Mouse (Mus musculus) forebrain, embryonic 16.5 days (tissue): ENCODE measurements around the gene Cib1. TPM values are rescaled to one million over a fixed set of nuclear protein-coding genes. Genes with fewer than 3 reads are reported as not detected.

ENCODE experiments used
- ATAC-seq: fragments of 200-750 bp; cut with Nextera tagmentation; 2 replicates; pipeline ENCODE4 v1.8.0; 2017; ENCODE audit warnings: mild to moderate bottlenecking, moderate library complexity
- H3K27ac ChIP-seq: fragments of 300-500 bp; sonication (generic); 2 replicates; pipeline ENCODE4 v1.5.1; 2014; ENCODE audit warnings: low read length, control low read depth
- H3K27me3 ChIP-seq: fragments of 300-500 bp; sonication (generic); replicated peaks from 2 replicates; pipeline ENCODE4 v1.6.1; 2014; ENCODE audit warnings: low read length; ENCODE audit not compliant: control insufficient read depth, insufficient read depth
- H3K36me3 ChIP-seq: fragments of 300-500 bp; sonication (generic); 2 replicates; pipeline ENCODE4 v1.6.1; 2014; ENCODE audit not compliant: control insufficient read depth, insufficient read depth
- H3K4me1 ChIP-seq: fragments of 300-500 bp; sonication (generic); replicated peaks from 2 replicates; pipeline ENCODE4 v1.6.1; 2014; ENCODE audit warnings: low read length; ENCODE audit not compliant: control insufficient read depth, insufficient read depth
- H3K4me2 ChIP-seq: fragments of 300-500 bp; sonication (generic); 2 replicates; pipeline ENCODE4 v1.6.1; 2014; ENCODE audit warnings: mild to moderate bottlenecking, low read length, control low read depth
- H3K4me3 ChIP-seq: fragments of 300-500 bp; sonication (generic); replicated peaks from 2 replicates; pipeline ENCODE4 v1.5.1; 2014; ENCODE audit warnings: mild to moderate bottlenecking, low read length, control low read depth
- H3K9ac ChIP-seq: fragments of 300-500 bp; sonication (generic); replicated peaks from 2 replicates; pipeline ENCODE4 v1.6.1; 2014; ENCODE audit warnings: low read depth, low read length, control low read depth
- H3K9me3 ChIP-seq: fragments of 300-500 bp; sonication (generic); 2 replicates; pipeline ENCODE4 v1.6.1; 2016; ENCODE audit warnings: low read length; ENCODE audit not compliant: control insufficient read depth
- WGBS: fragments of 180-500 bp; shearing (Covaris S2); extraction: QIAGEN DNeasy Blood & Tissue Kit; methylation state at CpG from one replicate; pipeline ENCODE4 v1.1.7; 2014; 5-methylcytosine and 5-hydroxymethylcytosine counted together
- polyA plus RNA-seq: library from polyadenylated mRNA; unstranded; fragments of >200 nt; fragmentation: Nextera tagmentation; extraction: Ambion mirVana; gene quantifications from 2 replicates; pipeline ENCODE4 v1.2.1, GENCODE M21; 2015

The Cib1 gene
- polyA plus RNA-seq, 1 experiment from 2014 or later, result 26.5 TPM

GRCm38 (mm10) chr7:80218666-80219065 is 13.9 kb downstream of the Cib1 start:
- H3K36me3 ChIP-seq, result peaks cover 32% of the 10 kb centered on the region
- ATAC-seq, result no peak

DNA sequence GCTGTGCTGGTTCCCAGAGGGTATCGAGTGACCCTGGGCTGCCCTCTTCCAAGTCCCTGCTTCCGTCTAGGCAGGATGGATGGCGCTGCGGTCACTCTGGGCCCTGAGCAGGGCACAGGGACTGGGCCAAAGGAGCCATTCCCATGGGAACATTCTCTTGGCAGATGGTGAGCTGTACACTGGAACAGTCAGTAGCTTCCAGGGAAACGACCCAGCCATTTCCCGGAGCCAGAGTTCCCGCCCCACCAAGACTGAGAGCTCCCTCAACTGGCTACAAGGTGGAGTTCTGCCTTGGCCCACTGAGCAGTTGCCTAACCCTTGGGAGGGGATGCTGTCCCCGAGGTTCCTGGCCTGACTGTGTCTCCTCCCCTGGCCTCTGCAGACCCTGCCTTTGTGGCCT is 16.0 kb downstream of the Cib1 start:
- no peak overlapping the region for H3K27ac ChIP-seq

More at GRCm38 (mm10) chr7:80218666-80219065, 13.9 kb downstream of the Cib1 start:
- Histone ChIP-seq H3K9ac (no peak overlapping the region), H3K4me1 (peaks cover 5% of the 10 kb centered on the region), H3K27ac (no peak overlapping the region), H3K4me3 (no peak overlapping the region), H3K9me3 (no peaks in the 10 kb centered on the region), H3K27me3 (no peaks in the 10 kb centered on the region), H3K4me2 (no peak overlapping the region)
- 97% methylated on average over 9 of the region's 9 CpGs for WGBS

GRCm38 (mm10) chr7:80215398-80215797 is 17.2 kb downstream of the Cib1 start:
- H3K9me3 ChIP-seq, result no peaks in the 10 kb centered on the region
- peaks cover 8% of the 10 kb centered on the region for H3K4me1 ChIP-seq
- H3K27me3 ChIP-seq, result no peaks in the 10 kb centered on the region
- WGBS, result 14% methylated on average over 4 of the region's 4 CpGs
- peak; percentile 91 for ATAC-seq
- no peak overlapping the region for H3K4me3 ChIP-seq
- peaks cover 22% of the 10 kb centered on the region for H3K36me3 ChIP-seq
- peak overlapping the region; percentile 80 for H3K27ac ChIP-seq
- no peak overlapping the region for H3K4me2 ChIP-seq
- H3K9ac ChIP-seq, result peak overlapping the region; percentile 49

More for the DNA sequence above, 16.0 kb downstream of the Cib1 start:
- Histone ChIP-seq H3K9ac (no peak overlapping the region), H3K4me2 (no peak overlapping the region), H3K4me1 (peaks cover 5% of the 10 kb centered on the region), H3K27me3 (no peaks in the 10 kb centered on the region), H3K9me3 (no peaks in the 10 kb centered on the region), H3K4me3 (no peak overlapping the region), H3K36me3 (peaks cover 33% of the 10 kb centered on the region)
- WGBS, result 79% methylated on average over 8 of the region's 8 CpGs
- no peak for ATAC-seq

- WGBS, result 68% methylated on average over 8 of the region's 8 CpGs
- H3K4me1 ChIP-seq, result peaks cover 10% of the 10 kb centered on the region
- H3K27me3 ChIP-seq, result no peaks in the 10 kb centered on the region
- peaks cover 16% of the 10 kb centered on the region for H3K36me3 ChIP-seq
- H3K27ac ChIP-seq, result no peak overlapping the region
- no peak overlapping the region for H3K4me3 ChIP-seq
- no peak overlapping the region for H3K9ac ChIP-seq
- no peak overlapping the region for H3K4me2 ChIP-seq
- ATAC-seq, result no peak
- no peaks in the 10 kb centered on the region for H3K9me3 ChIP-seq
Measured at GRCm38 (mm10) chr7:80214459-80214858, 18.2 kb downstream of the Cib1 start.

- no peak overlapping the region for H3K27ac ChIP-seq
- H3K36me3 ChIP-seq, result peaks cover 12% of the 10 kb centered on the region
- no peaks in the 10 kb centered on the region for H3K9me3 ChIP-seq
- H3K4me1 ChIP-seq, result peaks cover 15% of the 10 kb centered on the region
- no peak for ATAC-seq
- no peak overlapping the region for H3K4me2 ChIP-seq
- H3K27me3 ChIP-seq, result no peaks in the 10 kb centered on the region
- H3K9ac ChIP-seq, result no peak overlapping the region
- H3K4me3 ChIP-seq, result no peak overlapping the region
- 92% methylated on average over 7 of the region's 7 CpGs for WGBS
Measured at GRCm38 (mm10) chr7:80213604-80214003, 19.0 kb downstream of the Cib1 start.

GRCm38 (mm10) chr7:80210982-80211381 is 21.6 kb downstream of the Cib1 start:
- H3K4me3 ChIP-seq, result no peak overlapping the region
- H3K36me3 ChIP-seq, result peaks cover 7% of the 10 kb centered on the region; the same call in 1 of the 2 replicates
- WGBS, result 77% methylated on average over 4 of the region's 4 CpGs
- H3K27me3 ChIP-seq, result no peaks in the 10 kb centered on the region
- peaks cover 28% of the 10 kb centered on the region for H3K4me1 ChIP-seq
- H3K9me3 ChIP-seq, result no peaks in the 10 kb centered on the region
- ATAC-seq, result no peak
- no peak overlapping the region for H3K27ac ChIP-seq
- H3K9ac ChIP-seq, result no peak overlapping the region
- H3K4me2 ChIP-seq, result no peak overlapping the region

GRCm38 (mm10) chr7:80209669-80210068 is 22.9 kb downstream of the Cib1 start:
- H3K36me3 ChIP-seq, result peaks cover 7% of the 10 kb centered on the region; the same call in 1 of the 2 replicates
- H3K27ac ChIP-seq, result no peak overlapping the region
- H3K9me3 ChIP-seq, result no peaks in the 10 kb centered on the region
- no peak for ATAC-seq
- H3K4me2 ChIP-seq, result no peak overlapping the region
- H3K9ac ChIP-seq, result no peak overlapping the region
- no peak overlapping the region for H3K4me3 ChIP-seq
- H3K4me1 ChIP-seq, result peaks cover 23% of the 10 kb centered on the region
- 83% methylated on average over 6 of the region's 6 CpGs for WGBS
- no peaks in the 10 kb centered on the region for H3K27me3 ChIP-seq

DNA sequence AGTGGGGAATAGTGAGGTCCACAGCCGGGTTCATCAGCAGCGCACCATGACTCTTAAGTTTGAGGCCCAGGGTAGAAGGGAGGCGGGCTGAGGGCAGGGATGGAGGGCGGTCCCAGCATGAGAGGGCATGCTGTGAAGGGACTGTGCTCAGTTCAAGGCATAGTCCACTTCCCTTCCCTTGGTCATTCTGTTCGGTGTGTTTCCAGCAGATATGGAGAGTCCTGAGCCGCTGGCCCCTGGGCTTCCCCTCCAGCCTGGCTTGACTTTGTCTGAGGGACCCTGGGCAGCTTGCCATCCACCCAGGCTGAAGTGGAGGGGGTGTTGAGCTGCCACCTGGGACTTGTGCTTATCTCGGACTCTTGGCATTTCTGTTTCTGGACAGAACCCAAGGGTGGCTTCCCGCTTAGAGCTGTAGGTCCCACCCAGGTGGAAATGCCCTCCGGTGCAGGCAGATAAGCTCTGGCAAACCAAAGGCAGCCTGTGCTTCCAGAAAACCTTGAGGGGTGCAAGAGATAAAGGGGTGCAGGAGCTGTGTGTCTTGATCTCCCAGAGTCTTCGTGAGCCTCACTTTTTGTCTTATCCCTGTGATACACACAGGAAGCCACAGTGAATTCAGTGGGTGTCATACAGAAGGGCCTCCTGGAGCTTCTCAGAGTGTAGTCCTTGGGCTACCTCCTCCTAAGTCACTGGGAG is 23.7 kb downstream of the Cib1 start:
- no peak overlapping the region for H3K27ac ChIP-seq
- no peak overlapping the region for H3K4me3 ChIP-seq
- H3K36me3 ChIP-seq, result peaks cover 7% of the 10 kb centered on the region; the same call in 1 of the 2 replicates
- WGBS, result 71% methylated on average over 10 of the region's 10 CpGs
- H3K9me3 ChIP-seq, result no peaks in the 10 kb centered on the region
- H3K4me1 ChIP-seq, result peaks cover 26% of the 10 kb centered on the region
- H3K9ac ChIP-seq, result no peak overlapping the region
- H3K27me3 ChIP-seq, result no peaks in the 10 kb centered on the region
- no peak overlapping the region for H3K4me2 ChIP-seq
- no peak for ATAC-seq

DNA sequence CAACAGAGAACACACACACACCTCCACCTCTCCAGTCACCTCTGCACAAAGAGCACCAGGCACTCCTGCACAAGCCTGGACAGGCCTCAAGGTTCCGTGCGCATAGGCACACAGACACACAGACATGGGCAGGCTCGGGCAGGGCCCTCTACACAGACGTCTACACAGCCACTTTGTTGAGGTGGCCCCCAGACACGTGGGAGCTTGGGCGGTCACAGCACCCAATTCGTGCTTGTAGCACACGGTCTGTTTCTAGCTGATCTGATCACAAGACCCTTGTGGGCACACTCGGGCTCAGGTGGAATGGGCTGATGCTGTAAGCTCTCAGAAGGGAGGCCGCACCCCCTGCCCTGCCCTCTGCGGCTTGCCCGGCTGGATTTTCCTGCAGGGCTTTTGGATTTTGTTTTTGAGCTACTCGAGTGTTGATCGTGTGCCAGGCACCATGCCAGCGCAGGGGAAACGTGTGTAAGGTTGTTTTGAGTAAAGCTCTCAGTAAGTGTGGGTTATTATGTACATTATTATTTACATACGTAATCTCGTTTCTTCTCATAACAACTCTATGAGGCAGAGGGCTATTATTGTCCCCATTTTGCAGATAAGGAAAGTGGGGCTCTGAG is 24.5 kb downstream of the Cib1 start:
- no peaks in the 10 kb centered on the region for H3K27me3 ChIP-seq
- H3K9ac ChIP-seq, result no peak overlapping the region
- ATAC-seq, result 0 out of 2 replicates have a peak, but pooled peaks have one; percentile 5
- peaks cover 33% of the 10 kb centered on the region for H3K4me1 ChIP-seq
- no peak overlapping the region for H3K4me3 ChIP-seq
- WGBS, result 56% methylated on average over 18 of the region's 18 CpGs
- no peaks in the 10 kb centered on the region for H3K9me3 ChIP-seq
- 0 out of 2 replicates have a peak, but pooled peaks cover under 1% of the 10 kb centered on the region for H3K36me3 ChIP-seq
- no peak overlapping the region for H3K4me2 ChIP-seq
- no peak overlapping the region for H3K27ac ChIP-seq
